Mouse (Mus musculus): Measurements from ENCODE around the gene Orc3.

The Orc3 gene

GRCm38 (mm10) chr4:34551098-34551809, 63.5 kb downstream of the Orc3 start:
- no peak for TF ChIP-seq GATA4 (IDR thresholded peaks at IDR 0.05; ENCODE audit: insufficient replicate concordance, low read length)

DNA sequence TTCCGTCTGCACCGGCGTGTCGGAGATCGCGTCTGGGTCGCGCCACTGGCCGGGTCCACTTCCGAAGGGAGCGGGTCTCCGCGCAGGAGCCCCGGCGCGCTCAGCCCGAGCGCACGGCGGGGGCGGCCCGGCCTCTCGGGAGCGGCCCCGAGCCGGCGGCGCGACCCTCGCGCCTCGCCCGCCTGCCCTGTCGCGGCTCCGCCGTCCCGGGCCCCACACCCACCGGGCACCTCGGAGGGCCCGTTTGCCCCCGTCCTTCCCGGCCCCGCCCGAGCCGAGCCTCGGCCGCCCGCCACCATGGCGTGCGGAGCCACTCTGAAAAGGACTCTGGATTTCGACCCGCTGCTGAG, 64.0 kb downstream of the Orc3 start, which contains the start of gene Akirin2:
Gene Akirin2, plus strand, starts transcription at position 190 of the 350 bp plus-strand sequence.
- no peak for TF ChIP-seq GATA4 (IDR thresholded peaks at IDR 0.05; ENCODE audit: insufficient replicate concordance, low read length)

GRCm38 (mm10) chr4:34549981-34550747, 64.6 kb downstream of the Orc3 start:
- TF ChIP-seq GATA4 (IDR thresholded peaks at IDR 0.05; ENCODE audit: insufficient replicate concordance, low read length), result no peak

DNA sequence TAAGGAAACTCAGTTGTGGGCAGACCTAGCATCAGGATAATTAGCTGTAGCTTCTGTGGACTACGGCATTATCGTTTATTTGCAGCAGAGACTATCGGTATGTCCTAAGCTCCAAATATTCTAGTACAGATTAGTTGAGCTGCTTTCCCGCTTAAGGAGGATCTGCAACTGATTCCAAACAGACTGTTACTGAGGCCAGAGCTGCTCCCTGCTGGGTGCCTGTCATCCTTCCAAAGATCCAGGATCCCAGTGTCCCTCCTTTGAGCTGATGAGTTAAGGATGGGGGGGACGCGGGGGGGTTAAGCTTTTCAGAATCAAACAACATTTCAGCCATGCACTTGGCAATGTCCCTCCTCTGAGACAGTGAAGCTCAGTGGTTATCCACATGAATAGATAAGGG, 84.8 kb downstream of the Orc3 start:
- TF ChIP-seq GATA4 (IDR thresholded peaks at IDR 0.05; ENCODE audit: insufficient replicate concordance, low read length), result no peak

DNA sequence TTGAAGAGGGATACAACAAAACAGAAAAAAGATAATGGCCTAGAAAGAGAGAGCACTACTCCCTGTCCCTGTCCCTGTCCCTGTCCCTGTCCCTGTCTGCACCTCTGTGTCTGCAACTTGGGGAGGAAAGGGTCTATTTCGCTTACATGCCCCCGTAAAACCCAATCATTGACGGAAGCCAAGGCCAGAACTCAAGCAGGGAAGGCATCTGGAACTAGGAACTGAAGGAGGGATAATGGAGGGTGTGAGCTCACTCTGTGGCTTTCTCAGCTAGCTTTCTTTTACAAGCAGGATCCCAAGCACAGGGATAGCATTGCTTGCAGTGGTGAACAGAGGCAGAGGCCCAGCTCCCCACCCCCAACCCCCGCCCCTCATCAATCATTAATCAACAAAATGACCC, 85.4 kb downstream of the Orc3 start:
- no peak for TF ChIP-seq GATA4 (IDR thresholded peaks at IDR 0.05; ENCODE audit: insufficient replicate concordance, low read length)

DNA sequence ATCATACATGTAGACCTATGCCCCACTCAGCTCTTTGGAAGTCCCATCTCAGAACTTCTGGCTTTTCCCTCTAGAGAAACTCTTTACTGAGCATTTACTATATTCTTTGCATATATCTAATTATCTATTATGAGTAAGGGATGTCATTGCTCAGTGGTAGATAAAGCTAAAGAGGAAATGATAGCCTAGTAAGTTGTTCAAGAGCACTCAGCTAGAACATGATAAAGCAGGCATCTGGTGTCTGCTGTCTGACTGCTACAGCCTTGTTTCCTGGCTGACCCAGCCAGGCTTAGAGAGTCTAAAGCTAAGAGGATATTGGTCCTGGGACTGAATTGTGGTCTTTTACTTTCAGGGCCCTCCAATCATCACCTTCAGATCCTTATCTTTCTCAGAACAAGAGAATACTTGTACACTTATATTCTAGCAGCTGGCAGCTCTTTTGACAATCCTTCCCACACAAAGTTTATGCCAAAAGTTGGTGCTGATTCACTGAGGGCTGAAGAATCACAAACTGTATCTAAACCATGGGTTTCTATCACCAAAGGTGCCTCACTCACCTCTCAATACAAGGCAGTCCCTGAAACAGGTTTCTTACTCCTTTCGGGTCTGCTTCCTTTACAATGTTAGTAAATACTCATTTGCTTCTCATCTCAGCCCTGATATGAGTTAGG, 86.2 kb downstream of the Orc3 start:
- TF ChIP-seq GATA4 (IDR thresholded peaks at IDR 0.05; ENCODE audit: insufficient replicate concordance, low read length), result no peak

DNA sequence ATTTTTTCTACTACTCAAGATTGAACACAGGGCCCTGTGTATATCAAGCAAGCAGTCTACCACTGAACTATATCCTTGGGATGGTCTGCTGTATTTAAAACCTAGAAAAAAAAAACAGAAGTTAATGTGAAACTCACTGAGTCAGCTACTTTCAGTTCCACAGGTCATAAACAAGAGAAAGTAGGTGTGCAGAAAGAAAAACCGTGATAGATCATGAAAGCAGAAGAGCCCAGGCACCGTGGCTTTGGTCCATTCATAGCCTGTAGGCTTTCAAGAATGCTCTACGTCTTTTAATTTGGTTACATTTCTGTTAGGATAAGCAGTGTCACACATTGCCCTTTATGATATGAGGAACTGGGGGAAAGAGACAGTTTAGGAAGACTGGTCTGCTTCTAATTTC, 88.0 kb downstream of the Orc3 start:
- no peak for TF ChIP-seq GATA4 (IDR thresholded peaks at IDR 0.05; ENCODE audit: insufficient replicate concordance, low read length)

GRCm38 (mm10) chr4:34523586-34523985, 91.2 kb downstream of the Orc3 start:
- TF ChIP-seq GATA4 (IDR thresholded peaks at IDR 0.05; ENCODE audit: insufficient replicate concordance, low read length), result no peak

DNA sequence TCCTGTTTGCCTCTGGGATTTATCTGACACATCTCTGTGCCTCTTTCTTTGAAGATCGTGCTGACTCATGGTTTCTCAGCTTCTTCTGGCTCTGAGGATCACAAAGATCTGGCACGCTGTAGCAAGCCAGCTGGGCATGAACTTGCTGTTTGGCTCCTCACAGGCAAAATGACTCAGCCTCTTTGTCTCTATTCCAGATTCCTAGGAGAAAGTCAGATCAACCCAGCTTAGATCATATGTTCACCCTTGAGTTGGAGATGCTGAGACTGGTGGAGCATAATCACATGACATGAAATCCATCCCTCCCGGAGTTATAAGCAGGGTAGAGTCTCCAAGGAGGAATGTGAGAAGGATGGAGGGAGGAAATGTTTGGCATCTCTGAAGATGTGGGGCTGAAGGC, 91.9 kb downstream of the Orc3 start:
- TF ChIP-seq GATA4 (IDR thresholded peaks at IDR 0.05; ENCODE audit: insufficient replicate concordance, low read length), result no peak

Data from liver, adult (tissue).